Mouse (Mus musculus): Measurements from ENCODE around the gene Chrm3.

DNA sequence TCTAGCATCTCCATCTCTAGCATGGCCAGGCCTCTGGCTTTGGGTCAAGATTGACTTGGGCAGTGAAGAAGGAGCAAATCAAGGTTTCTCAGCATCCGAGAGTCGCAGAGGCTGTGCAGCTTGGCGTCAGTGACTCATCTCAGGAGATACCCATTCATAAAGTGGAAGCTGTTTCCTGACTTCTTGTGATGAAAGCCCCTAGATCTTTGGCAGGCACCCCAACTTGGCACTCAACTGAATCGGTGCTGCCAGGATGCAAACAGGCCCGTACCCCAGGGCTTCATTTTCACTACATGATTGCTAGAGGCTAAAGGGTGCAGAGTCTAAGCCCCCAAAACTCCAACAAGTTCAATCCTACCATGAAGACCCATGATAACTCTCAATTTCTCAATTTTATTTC is 298.0 kb downstream of the Chrm3 start:
- TF ChIP-seq POLR2A (IDR thresholded peaks at IDR 0.05; ENCODE audit: insufficient read depth, low read depth, low read length) (no peak), CTCF (IDR thresholded peaks at IDR 0.05) (no peak)
